Mouse (Mus musculus) liver, embryonic 14.5 days (tissue): ENCODE measurements at regions not wholly inside any gene's neighbourhood (a gene's known extent, or its start where the extent isn't known, plus 50 kb on each side); places are given as distances from the start of the nearest gene placed in this dataset.

ENCODE experiments used
- ATAC-seq: fragments of 200-750 bp; cut with Nextera tagmentation; 2 replicates; pipeline ENCODE4 v1.8.0; 2017; ENCODE audit warnings: moderate number of reproducible peaks, mild to moderate bottlenecking, moderate library complexity; ENCODE audit not compliant: insufficient read depth
- DNase-seq, 3 experiments: peaks; one replicate each; pipeline ENCODE4 v3.0.0-alpha.2; 2012 to 2013; ENCODE audit warnings: low read depth in 3 of 3, low spot score in 3 of 3
- H3K27ac ChIP-seq: fragments of 300-500 bp; sonication (generic); 2 replicates; pipeline ENCODE4 v1.5.1; 2014; ENCODE audit warnings: moderate library complexity, mild to moderate bottlenecking, control low read depth, inconsistent platforms
- H3K27me3 ChIP-seq: fragments of 300-500 bp; sonication (generic); 2 replicates; pipeline ENCODE4 v1.6.1; 2014; ENCODE audit warnings: mild to moderate bottlenecking, low read length, moderate library complexity; ENCODE audit not compliant: control insufficient read depth, insufficient read depth
- H3K36me3 ChIP-seq: fragments of 300-500 bp; sonication (generic); replicated peaks from 2 replicates; pipeline ENCODE4 v1.6.1; 2014; ENCODE audit warnings: low read depth; ENCODE audit not compliant: control insufficient read depth, insufficient read depth
- H3K4me1 ChIP-seq, 2 experiments: fragments of 200-500 bp in 1 of 2; fragments of 300-500 bp in 1 of 2; sonication (generic) in 1 of 2; replicated peaks; 2 replicates each; pipeline ENCODE4 v1.6.1; 2012 to 2014; ENCODE audit warnings: antibody characterized with exemption in 1 of 2, inconsistent platforms in 1 of 2, low read length in 1 of 2; ENCODE audit not compliant: control insufficient read depth in 2 of 2, insufficient read depth in 2 of 2
- H3K4me2 ChIP-seq: fragments of 300-500 bp; sonication (generic); 2 replicates; pipeline ENCODE4 v1.6.1; 2014; ENCODE audit warnings: low read depth, mild to moderate bottlenecking, control low read depth, moderate library complexity
- H3K4me3 ChIP-seq, 2 experiments: fragments of 200-500 bp in 1 of 2; fragments of 300-500 bp in 1 of 2; sonication (generic) in 1 of 2; 2 replicates each; pipeline ENCODE4 v1.5.1; 2012 to 2014; ENCODE audit warnings: low read depth in 2 of 2, low read length in 2 of 2, mild to moderate bottlenecking in 2 of 2, control low read depth in 1 of 2, inconsistent platforms in 1 of 2, moderate library complexity in 1 of 2; ENCODE audit not compliant: insufficient read depth in 1 of 2
- H3K9ac ChIP-seq: fragments of 300-500 bp; sonication (generic); replicated peaks from 2 replicates; pipeline ENCODE4 v1.6.1; 2014; ENCODE audit warnings: mild to moderate bottlenecking, control low read depth, moderate library complexity
- H3K9me3 ChIP-seq: fragments of 300-500 bp; sonication (generic); 2 replicates; pipeline ENCODE4 v1.6.1; 2016; ENCODE audit warnings: low read length, mixed read lengths; ENCODE audit not compliant: control insufficient read depth
- CTCF ChIP-seq: IDR thresholded peaks from 2 replicates; pipeline ENCODE4 v1.5.1; 2016; ENCODE audit warnings: antibody characterized with exemption, low read depth, control low read depth
- EP300 ChIP-seq: IDR thresholded peaks from 2 replicates; pipeline ENCODE4 v1.6.1; 2016; ENCODE audit warnings: antibody characterized with exemption, low read depth
- WGBS: fragments of 180-500 bp; shearing (Covaris S2); extraction: QIAGEN DNeasy Blood & Tissue Kit; methylation state at CpG from one replicate; pipeline ENCODE4 v1.1.7; 2014; ENCODE audit not compliant: insufficient replicate concordance; 5-methylcytosine and 5-hydroxymethylcytosine counted together

DNA sequence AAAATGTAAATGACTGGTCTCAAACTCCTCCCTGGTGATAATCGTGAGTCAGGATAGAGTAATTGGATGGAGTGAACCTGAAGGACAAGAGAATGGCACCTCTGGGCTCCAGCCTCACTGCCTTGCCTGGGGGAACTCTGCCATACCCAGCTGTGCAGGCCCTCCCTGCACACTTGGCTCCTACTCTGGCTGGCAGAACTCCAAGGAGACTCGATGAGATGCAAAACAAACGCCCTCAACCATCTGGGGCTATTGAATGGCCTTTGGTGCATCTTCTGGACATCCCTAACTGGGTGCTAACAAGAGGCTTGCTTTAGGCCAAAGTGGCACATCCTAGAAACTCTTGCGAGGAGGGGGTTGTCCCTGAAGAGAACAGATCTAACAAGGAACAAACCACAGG lies 81.6 kb upstream of the Bcor start:
- no peak overlapping the region for H3K9ac ChIP-seq
- no peak for DNase-seq
- H3K27me3 ChIP-seq, result no peaks in the 10 kb centered on the region
- no peak for ATAC-seq
- H3K4me2 ChIP-seq, result no peak overlapping the region
- no peaks in the 10 kb centered on the region for H3K4me1 ChIP-seq
- H3K36me3 ChIP-seq, result no peaks in the 10 kb centered on the region
- H3K4me3 ChIP-seq, result no peak overlapping the region
- no peaks in the 10 kb centered on the region for H3K9me3 ChIP-seq
- TF ChIP-seq CTCF (no peak), EP300 (no peak)
- H3K27ac ChIP-seq, result no peak overlapping the region
- 44% methylated on average over 4 of the region's 4 CpGs for WGBS

DNA sequence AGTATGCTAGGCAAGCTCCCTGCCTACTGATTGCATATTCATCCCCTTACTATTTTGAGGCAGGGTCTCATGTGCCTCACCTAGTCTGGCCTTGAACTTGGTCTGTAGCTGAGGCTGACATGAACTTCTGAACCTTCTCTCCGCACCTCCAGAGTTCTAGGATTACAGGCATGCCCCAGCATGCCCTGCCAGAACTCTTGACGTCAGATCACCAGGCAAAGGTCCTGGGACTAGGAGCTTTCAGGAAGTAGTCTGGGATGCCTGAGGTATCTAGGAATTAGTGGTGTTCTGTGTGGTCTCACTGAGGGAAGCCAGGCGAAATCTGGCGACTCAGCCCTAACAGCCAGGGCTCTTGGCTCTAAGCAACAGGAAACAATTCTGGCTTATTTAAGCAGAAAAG lies 88.9 kb upstream of the Bcor start:
- Histone ChIP-seq H3K9me3 (no peaks in the 10 kb centered on the region), H3K4me2 (no peak overlapping the region), H3K9ac (no peak overlapping the region), H3K36me3 (no peaks in the 10 kb centered on the region), H3K4me1 (peaks cover 0 to 3% of the 10 kb centered on the region in 2 experiments; a peak in 2 of 4 replicates), H3K27me3 (no peaks in the 10 kb centered on the region), H3K4me3 (no peak overlapping the region), H3K27ac (no peak overlapping the region)
- 59% methylated on average over 4 of the region's 4 CpGs for WGBS
- ATAC-seq, result no peak
- TF ChIP-seq EP300 (no peak), CTCF (no peak)
- DNase-seq, result no peak

DNA sequence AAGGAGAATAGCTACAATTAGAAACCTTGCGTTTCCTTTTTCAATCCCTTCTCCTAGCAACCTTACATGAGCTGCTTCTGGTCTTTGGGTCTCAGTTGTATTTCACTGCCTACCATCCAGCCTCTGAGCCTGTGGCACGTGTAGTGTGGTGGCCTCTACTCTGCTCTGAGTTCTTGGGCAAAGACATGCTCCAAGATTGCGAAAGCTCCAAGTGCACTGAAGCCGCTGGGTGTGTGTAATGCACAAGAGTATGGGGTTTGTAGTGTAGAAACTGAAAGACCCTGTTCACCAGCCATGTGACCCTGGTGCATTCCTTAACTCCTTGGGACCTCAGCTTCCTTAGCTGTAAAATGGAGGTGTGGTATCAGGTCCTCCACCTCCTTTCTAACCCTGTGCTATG lies 89.8 kb upstream of the Bcor start:
- DNase-seq, result no peak

DNA sequence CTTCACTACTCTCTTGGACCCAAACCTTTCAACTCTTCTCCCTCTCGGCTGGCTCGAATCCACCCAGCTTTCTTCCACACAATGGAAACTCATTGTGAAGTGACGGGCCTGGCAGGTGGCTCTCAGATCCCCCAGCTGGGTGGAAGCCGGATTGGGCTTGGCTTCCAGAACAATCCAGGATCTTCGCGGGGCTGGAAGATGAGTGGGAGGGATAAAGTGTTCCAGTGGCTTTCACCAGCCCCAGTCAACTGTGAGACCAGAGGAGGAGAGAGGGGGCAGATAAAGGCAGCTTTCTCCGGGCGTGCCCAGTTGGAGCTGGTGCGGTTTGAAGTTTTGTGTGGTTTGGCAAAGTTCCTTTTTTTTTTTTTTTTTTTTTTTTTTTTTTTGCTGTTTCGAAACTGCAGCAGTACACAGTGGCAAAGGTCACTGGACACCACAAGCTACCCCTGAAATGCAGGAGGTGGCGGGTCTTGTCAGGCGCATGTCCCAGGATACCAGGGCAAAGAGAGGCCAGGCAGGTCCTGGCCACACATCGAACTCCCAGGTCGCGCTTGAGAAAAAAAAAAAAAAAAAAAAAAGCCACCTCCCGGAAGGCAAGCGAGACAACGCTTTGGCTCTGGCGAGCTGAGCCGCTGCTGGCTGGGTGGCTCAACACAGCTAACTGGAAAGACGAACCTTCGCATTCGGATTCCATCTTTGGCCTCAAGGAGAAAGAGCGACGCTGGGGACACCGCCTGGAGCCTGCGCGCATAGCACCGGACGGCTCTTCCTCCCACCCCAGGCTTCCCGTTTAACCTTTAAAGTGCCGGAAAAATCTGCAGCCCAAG lies 91.9 kb upstream of the Bcor start:
- Histone ChIP-seq H3K4me1 (peaks cover 0 to 3% of the 10 kb centered on the region in 2 experiments; a peak in 2 of 4 replicates), H3K27ac (no peak overlapping the region), H3K27me3 (no peaks in the 10 kb centered on the region), H3K4me3 (peak overlapping the region; percentile 10 to 32), H3K36me3 (no peaks in the 10 kb centered on the region), H3K4me2 (peak overlapping the region; percentile 49), H3K9ac (no peak overlapping the region), H3K9me3 (no peaks in the 10 kb centered on the region)
- ATAC-seq (peak; percentile 67), DNase-seq (peak; percentile 22 to 39 (median 26))
- WGBS, result 8% methylated on average over 32 of the region's 32 CpGs
- TF ChIP-seq CTCF (peak; percentile 62), EP300 (no peak)

More for the DNA sequence above, 89.8 kb upstream of the Bcor start:
- no peak overlapping the region for H3K4me2 ChIP-seq
- no peaks in the 10 kb centered on the region for H3K9me3 ChIP-seq
- ATAC-seq, result no peak
- no peak overlapping the region for H3K9ac ChIP-seq
- TF ChIP-seq CTCF (no peak), EP300 (no peak)
- peaks cover 0 to 3% of the 10 kb centered on the region in 2 experiments; a peak in 2 of 4 replicates for H3K4me1 ChIP-seq
- H3K27me3 ChIP-seq, result no peaks in the 10 kb centered on the region
- no peak overlapping the region for H3K27ac ChIP-seq
- WGBS, result 73% methylated on average over 4 of the region's 4 CpGs
- H3K36me3 ChIP-seq, result no peaks in the 10 kb centered on the region
- H3K4me3 ChIP-seq, result no peak overlapping the region

DNA sequence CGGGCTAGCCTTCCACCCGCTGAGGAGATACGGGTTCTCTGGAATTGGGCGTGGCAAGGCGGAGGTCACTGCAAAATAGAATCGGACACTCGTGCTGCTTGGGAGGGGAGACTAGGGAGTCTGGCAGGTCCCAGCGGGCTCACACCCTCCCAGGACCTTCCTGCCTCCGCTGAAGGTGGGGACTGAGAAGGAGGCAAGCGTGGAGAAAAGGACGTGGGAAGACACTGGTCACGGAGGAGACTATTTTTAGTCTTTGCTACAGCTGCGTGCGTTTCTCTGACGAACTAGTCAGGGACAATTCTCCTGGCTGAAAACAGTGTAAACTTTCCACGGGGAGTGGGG lies 92.5 kb upstream of the Bcor start:
- Histone ChIP-seq H3K4me2 (peak overlapping the region; percentile 49), H3K4me1 (peaks cover 0 to 3% of the 10 kb centered on the region in 2 experiments; a peak in 2 of 4 replicates), H3K27ac (no peak overlapping the region), H3K9me3 (no peaks in the 10 kb centered on the region), H3K4me3 (peak overlapping the region; percentile 10 to 32), H3K36me3 (no peaks in the 10 kb centered on the region), H3K27me3 (no peaks in the 10 kb centered on the region), H3K9ac (no peak overlapping the region)
- WGBS, result 5% methylated on average over 16 of the region's 16 CpGs
- TF ChIP-seq CTCF (no peak), EP300 (no peak)
- DNase-seq (no peak), ATAC-seq (no peak; the same call in 1 of the 2 replicates)
